Mouse (Mus musculus) MEL (cell line): ENCODE measurements at regions not wholly inside any gene's neighbourhood (a gene's known extent, or its start where the extent isn't known, plus 50 kb on each side); places are given as distances from the start of the nearest gene placed in this dataset.

Source experiments
- BHLHE40 ChIP-seq: IDR thresholded peaks from 2 replicates; pipeline ENCODE4 v1.6.1; 2012; ENCODE audit warnings: low read depth, mild to moderate bottlenecking, inconsistent platforms, low read length, improper control_type of control experiment, borderline replicate concordance
- CTCF ChIP-seq, 3 experiments: IDR thresholded peaks in 2 of 3; conservative IDR thresholded peaks in 1 of 3; 2 replicates each; pipeline ENCODE4 v1.5.1; 2011 to 2012; ENCODE audit warnings: low read length in 3 of 3, low read depth in 2 of 3, mild to moderate bottlenecking in 2 of 3, improper control_type of control experiment in 1 of 3, inconsistent platforms in 1 of 3, mixed read lengths in 1 of 3, moderate library complexity in 1 of 3; ENCODE audit not compliant: control insufficient read depth in 1 of 3, insufficient read depth in 1 of 3, poor library complexity in 1 of 3, severe bottlenecking in 1 of 3
- ETS1 ChIP-seq: IDR thresholded peaks from 2 replicates; pipeline ENCODE4 v1.6.1; 2012; ENCODE audit warnings: low read depth, mild to moderate bottlenecking, inconsistent platforms, low read length, improper control_type of control experiment, moderate library complexity
- MXI1 ChIP-seq: IDR thresholded peaks from 2 replicates; pipeline ENCODE4 v1.6.1; 2011; ENCODE audit warnings: mild to moderate bottlenecking, low read depth, low read length, improper control_type of control experiment
- MYB ChIP-seq: IDR thresholded peaks from 2 replicates; pipeline ENCODE4 v1.6.1; 2011; ENCODE audit warnings: mild to moderate bottlenecking, low read depth, low read length, improper control_type of control experiment
- POLR2A ChIP-seq, 2 experiments: IDR thresholded peaks; 2 replicates each; pipeline ENCODE4 v1.6.1; 2011 to 2012; ENCODE audit warnings: low read length in 2 of 2, mild to moderate bottlenecking in 2 of 2, control low read depth in 1 of 2, improper control_type of control experiment in 1 of 2, low read depth in 1 of 2, moderate library complexity in 1 of 2; ENCODE audit not compliant: control insufficient read depth in 1 of 2, insufficient read depth in 1 of 2, poor library complexity in 1 of 2
- SMC3 ChIP-seq: IDR thresholded peaks from 2 replicates; pipeline ENCODE4 v1.6.1; 2011; ENCODE audit warnings: low read depth, low read length, improper control_type of control experiment
- TAL1 ChIP-seq: IDR thresholded peaks from 2 replicates; pipeline ENCODE4 v1.6.1; 2012; ENCODE audit warnings: mild to moderate bottlenecking, inconsistent platforms, low read length, moderate library complexity, mixed read lengths
- UBTF ChIP-seq: IDR thresholded peaks from 2 replicates; pipeline ENCODE4 v1.6.1; 2012; ENCODE audit warnings: low read depth, mild to moderate bottlenecking, inconsistent platforms, low read length, improper control_type of control experiment, moderate library complexity, borderline replicate concordance; ENCODE audit not compliant: insufficient read depth
- ZKSCAN1 ChIP-seq: IDR thresholded peaks from 2 replicates; pipeline ENCODE4 v1.6.1; 2012; ENCODE audit warnings: low read depth, mild to moderate bottlenecking, inconsistent platforms, low read length, improper control_type of control experiment, moderate library complexity
- ZNF384 ChIP-seq: IDR thresholded peaks from 2 replicates; pipeline ENCODE4 v1.6.1; 2012; ENCODE audit warnings: low read depth, mild to moderate bottlenecking, inconsistent platforms, low read length, improper control_type of control experiment

GRCm38 (mm10) chr17:4875086-4876046 lies 118.8 kb upstream of the Arid1b start:
- TF ChIP-seq POLR2A (IDR thresholded peaks at IDR 0.05; ENCODE audit: control insufficient read depth in 1 of 2, insufficient read depth in 1 of 2, low read depth in 1 of 2, low read length in 2 of 2, poor library complexity in 1 of 2) (no peak), CTCF (IDR thresholded peaks at IDR 0.05 in 2 of 3, conservative IDR thresholded peaks at IDR 0.05 in 1 of 3; ENCODE audit: control insufficient read depth in 1 of 3, insufficient read depth in 1 of 3, low read depth in 2 of 3, low read length in 3 of 3, poor library complexity in 1 of 3, severe bottlenecking in 1 of 3) (no peak), MXI1 (no peak), BHLHE40 (no peak), ETS1 (no peak), ZKSCAN1 (no peak), UBTF (no peak), TAL1 (no peak), SMC3 (no peak), MYB (no peak), ZNF384 (no peak)
